Mouse (Mus musculus) small intestine, adult 2 months (tissue): Measurements from ENCODE around the gene Muc1. TPM values are rescaled to one million over a fixed set of nuclear protein-coding genes. Genes with fewer than 3 reads are reported as not detected.

Experiments used
- H3K27ac ChIP-seq: fragments of 200-500 bp; 2 replicates; pipeline ENCODE4 v1.5.1; 2012; ENCODE audit warnings: low read depth, low read length, control low read depth, inconsistent platforms; ENCODE audit not compliant: insufficient read depth
- H3K27me3 ChIP-seq: fragments of 200-500 bp; 2 replicates; pipeline ENCODE4 v1.6.1; 2012; ENCODE audit warnings: mild to moderate bottlenecking, moderate library complexity, low read length, inconsistent platforms; ENCODE audit not compliant: control insufficient read depth, insufficient read depth
- H3K36me3 ChIP-seq: fragments of 200-500 bp; 2 replicates; pipeline ENCODE4 v1.6.1; 2012; ENCODE audit warnings: mild to moderate bottlenecking, low read length, control low read depth, inconsistent platforms; ENCODE audit not compliant: control insufficient read depth, insufficient read depth
- H3K4me1 ChIP-seq: fragments of 200-500 bp; 2 replicates; pipeline ENCODE4 v1.6.1; 2012; ENCODE audit warnings: low read length, inconsistent platforms, mixed read lengths; ENCODE audit not compliant: control insufficient read depth, insufficient read depth, insufficient read length
- H3K4me3 ChIP-seq: fragments of 200-500 bp; 2 replicates; pipeline ENCODE4 v1.5.1; 2012; ENCODE audit warnings: low read depth, mild to moderate bottlenecking, control low read depth, inconsistent platforms, low read length, moderate library complexity
- CTCF ChIP-seq: fragments of 200-500 bp; IDR thresholded peaks from 2 replicates; pipeline ENCODE4 v1.5.1; 2012; ENCODE audit warnings: low read depth, mild to moderate bottlenecking, control low read depth, inconsistent platforms, low read length, moderate library complexity, mixed read lengths; ENCODE audit not compliant: insufficient replicate concordance, insufficient read length; ENCODE audit errors: extremely low read depth
- POLR2A ChIP-seq: fragments of 200-500 bp; IDR thresholded peaks from 2 replicates; pipeline ENCODE4 v1.6.1; 2012; ENCODE audit warnings: low read depth, mild to moderate bottlenecking, control low read depth, inconsistent platforms, low read length, moderate library complexity
- WGBS: fragments of 180-500 bp; shearing (Covaris S2); methylation state at CpG from one replicate; pipeline ENCODE4 v1.1.7; 2018; 5-methylcytosine and 5-hydroxymethylcytosine counted together
- polyA plus RNA-seq: library from polyadenylated mRNA; depleted of rRNA; stranded (reverse); fragments of >200 nt; gene quantifications from 2 replicates; pipeline ENCODE4 v1.2.3, GENCODE M21; 2012

Muc1 gene
- polyA plus RNA-seq, 1 experiment, result 0.76 TPM

GRCm38 (mm10) chr3:89199839-89200238 is 29.0 kb upstream of the Muc1 start:
- 68% methylated on average over 3 of the region's 3 CpGs for WGBS

GRCm38 (mm10) chr3:89202253-89203141 is 26.4 kb upstream of the Muc1 start, which contains the start of gene Gba:
TSS of gene Gba (plus strand) at chr3:89202928.
- no peak for TF ChIP-seq POLR2A
- TF ChIP-seq CTCF, result no peak

More at GRCm38 (mm10) chr3:89199839-89200238, 29.0 kb upstream of the Muc1 start:
- Histone ChIP-seq H3K27me3 (no peaks in the 10 kb centered on the region), H3K36me3 (peaks cover 8% of the 10 kb centered on the region; the same call in 1 of the 2 replicates), H3K27ac (no peak overlapping the region), H3K4me1 (peaks cover 8% of the 10 kb centered on the region; the same call in 1 of the 2 replicates), H3K4me3 (no peak overlapping the region)
- TF ChIP-seq CTCF (no peak), POLR2A (no peak)

GRCm38 (mm10) chr3:89203142-89203514 is 25.7 kb upstream of the Muc1 start:
- 18% methylated on average over 5 of the region's 5 CpGs for WGBS
- Histone ChIP-seq H3K4me3 (peak overlapping the region; percentile 61), H3K27me3 (no peaks in the 10 kb centered on the region), H3K4me1 (peaks cover 4% of the 10 kb centered on the region; the same call in 1 of the 2 replicates), H3K36me3 (peaks cover 40% of the 10 kb centered on the region), H3K27ac (peak overlapping the region; percentile 36; the same call in 1 of the 2 replicates)
- TF ChIP-seq CTCF, result no peak

More at GRCm38 (mm10) chr3:89202253-89203141, 26.4 kb upstream of the Muc1 start, which contains the start of gene Gba:
- Histone ChIP-seq H3K27ac (peak within 1 kb of the TSS; percentile 36; the same call in 1 of the 2 replicates), H3K4me3 (peak within 1 kb of the TSS; percentile 61), H3K36me3 (peaks cover 33% of the 10 kb centered on the region), H3K4me1 (peaks cover 4% of the 10 kb centered on the region; the same call in 1 of the 2 replicates), H3K27me3 (no peaks in the 10 kb centered on the region)
- 19% methylated on average over 13 of the region's 13 CpGs for WGBS

- H3K4me3 ChIP-seq, result no peak overlapping the region
- no peaks in the 10 kb centered on the region for H3K27me3 ChIP-seq
- H3K36me3 ChIP-seq, result peaks cover 63% of the 10 kb centered on the region
- no peak overlapping the region for H3K27ac ChIP-seq
- WGBS, result 94% methylated on average over 7 of the region's 7 CpGs
- H3K4me1 ChIP-seq, result peaks cover 4% of the 10 kb centered on the region; the same call in 1 of the 2 replicates
- TF ChIP-seq POLR2A, result no peak
- no peak for TF ChIP-seq CTCF
Observed at GRCm38 (mm10) chr3:89206079-89206478, 22.8 kb upstream of the Muc1 start.

- Histone ChIP-seq H3K4me1 (peaks cover 4% of the 10 kb centered on the region; the same call in 1 of the 2 replicates), H3K27me3 (no peaks in the 10 kb centered on the region), H3K27ac (no peak overlapping the region), H3K4me3 (no peak overlapping the region), H3K36me3 (peaks cover 63% of the 10 kb centered on the region)
- WGBS, result 67% methylated on average over 2 of the region's 2 CpGs
- TF ChIP-seq CTCF (no peak), POLR2A (no peak)
Observed at GRCm38 (mm10) chr3:89206695-89207094, 22.2 kb upstream of the Muc1 start.

GRCm38 (mm10) chr3:89208075-89208657 is 20.7 kb upstream of the Muc1 start:
- H3K27ac ChIP-seq, result no peak overlapping the region
- 88% methylated on average over 13 of the region's 13 CpGs for WGBS
- no peak overlapping the region for H3K4me3 ChIP-seq
- peaks cover 6% of the 10 kb centered on the region; the same call in 1 of the 2 replicates for H3K4me1 ChIP-seq
- no peaks in the 10 kb centered on the region for H3K27me3 ChIP-seq
- TF ChIP-seq POLR2A (no peak), CTCF (no peak)
- peaks cover 63% of the 10 kb centered on the region for H3K36me3 ChIP-seq

- Histone ChIP-seq H3K36me3 (peaks cover 63% of the 10 kb centered on the region), H3K4me3 (no peak overlapping the region), H3K27me3 (no peaks in the 10 kb centered on the region), H3K27ac (no peak overlapping the region), H3K4me1 (peaks cover 3% of the 10 kb centered on the region; the same call in 1 of the 2 replicates)
- 85% methylated on average over 6 of the region's 6 CpGs for WGBS
- TF ChIP-seq CTCF, result no peak
- TF ChIP-seq POLR2A, result no peak
Observed at GRCm38 (mm10) chr3:89208736-89209135, 20.1 kb upstream of the Muc1 start.
